Mouse (Mus musculus) liver, postnatal 0 days (tissue): ENCODE results near the gene Ggact.

Experiments
- CTCF ChIP-seq: sonication (generic); IDR thresholded peaks from 2 replicates; pipeline ENCODE4 v1.5.1; 2016; ENCODE audit warnings: antibody characterized with exemption, low read depth
- EP300 ChIP-seq: IDR thresholded peaks from 2 replicates; pipeline ENCODE4 v1.6.1; 2016; ENCODE audit warnings: antibody characterized with exemption, low read depth, mild to moderate bottlenecking

DNA sequence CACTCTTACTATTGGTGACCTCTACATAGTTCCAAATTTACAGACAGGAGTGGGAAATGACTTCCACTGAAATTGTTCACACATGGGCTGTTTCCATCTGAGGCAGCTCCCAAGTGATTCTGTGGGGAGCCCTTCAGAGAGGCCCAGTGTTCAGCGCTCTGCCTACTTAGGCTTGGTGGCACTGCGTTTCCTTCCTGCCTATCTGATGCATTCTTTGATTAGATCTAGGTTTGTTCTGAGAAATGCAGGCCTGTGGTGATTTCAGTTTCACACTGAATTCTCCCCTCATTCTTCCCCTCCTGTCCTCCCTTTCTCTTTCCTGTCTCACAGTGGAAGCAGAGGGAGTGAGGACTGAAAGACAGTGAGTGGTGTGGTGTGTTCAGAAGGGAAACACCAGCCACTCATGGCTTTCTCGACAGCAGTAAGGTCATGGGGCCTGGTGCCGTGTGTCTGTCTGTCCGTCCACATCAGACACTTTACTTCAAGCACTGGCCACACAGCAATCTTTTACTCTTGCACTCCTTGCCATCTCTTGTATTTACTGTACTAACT, 61.0 kb downstream of the Ggact start:
- no peak for TF ChIP-seq CTCF
- no peak for TF ChIP-seq EP300
